Mouse (Mus musculus) common myeloid progenitor, adult 5-6 weeks (primary cell): Measurements from ENCODE around the gene Pex7. TPM values are rescaled to one million over a fixed set of nuclear protein-coding genes. Genes with fewer than 3 reads are reported as not detected.
"Not testable (repeated sequence)": the region's sequence is repeated elsewhere in the genome, so short reads cannot be mapped to it uniquely, and the experiment has no call there.

Experiments
- ATAC-seq: replicated peaks from 2 replicates; pipeline ENCODE4 v1.8.0; 2016; ENCODE audit warnings: low read depth, mild to moderate bottlenecking, moderate TSS enrichment, inconsistent platforms; ENCODE audit not compliant: poor library complexity, severe bottlenecking
- total RNA-seq: library from RNA; stranded (forward); fragments of 200-1000, 187-1606 nt; gene quantifications from 2 replicates; pipeline ENCODE4 v1.2.3, GENCODE M21; 2017

Gene Pex7
- total RNA-seq, 1 experiment from 2014 or later = 15.3 TPM

GRCm38 (mm10) chr10:19934384-19935294 is 27.1 kb upstream of the Pex7 start, which contains the start of gene Map3k5:
Map3k5 (plus strand) TSS chr10:19934472.
- ATAC-seq = no peak

DNA sequence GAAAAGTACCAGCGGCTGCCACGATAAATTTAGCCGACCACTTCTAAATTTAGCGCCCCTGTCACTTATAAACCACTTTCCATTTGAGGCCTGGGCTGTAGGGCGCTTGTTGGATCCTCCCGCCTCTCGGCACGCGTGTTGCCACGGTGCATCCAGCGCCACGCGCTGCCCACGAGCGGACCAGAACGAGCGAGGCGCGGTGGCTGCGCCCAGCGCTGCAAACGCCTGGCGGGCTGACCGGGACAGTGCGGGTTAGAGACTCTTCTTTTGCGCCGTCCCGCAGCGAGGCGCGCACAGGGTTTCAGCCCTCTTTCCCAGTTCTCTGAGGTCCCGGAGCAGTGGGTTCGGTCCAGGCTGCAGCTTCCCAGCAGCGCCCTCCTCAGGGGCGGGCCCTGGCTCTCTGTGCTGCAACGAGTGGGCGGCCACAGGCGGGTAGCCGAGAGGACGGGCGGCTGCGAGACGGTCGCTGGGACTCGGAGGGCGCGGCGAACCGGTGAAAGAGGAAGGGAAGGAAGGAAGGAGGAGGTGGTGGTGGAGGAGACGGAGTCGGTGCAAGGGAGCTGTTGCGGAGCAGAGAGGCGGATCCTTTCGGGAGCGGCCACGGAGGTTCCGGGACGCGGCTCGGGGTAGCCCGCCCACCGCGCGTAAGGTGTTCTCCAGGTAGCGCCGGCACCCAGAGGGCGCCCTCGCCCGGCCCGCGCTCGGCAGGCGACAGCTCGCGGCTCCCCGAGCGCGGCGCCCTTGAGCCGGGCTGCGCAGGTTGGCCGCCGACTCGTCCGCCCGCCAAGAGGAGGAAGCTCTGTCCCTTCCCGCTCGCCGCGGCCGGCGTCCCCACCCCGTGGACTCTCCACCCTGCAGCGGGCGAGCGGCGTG is 26.3 kb upstream of the Pex7 start:
- ATAC-seq = peak; percentile 75

DNA sequence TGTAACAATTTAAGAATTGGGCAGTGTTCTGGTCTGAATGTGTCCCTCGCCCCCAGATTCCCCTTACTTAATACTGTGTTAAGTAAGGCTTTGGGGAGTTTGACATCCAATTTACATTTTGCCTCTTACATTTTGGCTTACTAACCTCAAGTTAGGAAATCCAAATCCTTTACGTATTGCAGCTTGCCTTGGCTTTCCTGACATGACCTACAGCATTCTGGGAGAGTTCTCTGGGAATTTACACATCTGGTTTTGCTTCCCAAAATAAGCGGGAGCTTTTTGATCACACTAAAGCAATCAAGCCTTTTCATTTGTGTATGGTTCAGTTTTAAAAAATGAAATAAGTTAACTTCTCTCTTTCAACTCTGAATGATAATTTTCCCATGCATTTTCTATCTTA is 25.5 kb upstream of the Pex7 start:
- no peak for ATAC-seq

DNA sequence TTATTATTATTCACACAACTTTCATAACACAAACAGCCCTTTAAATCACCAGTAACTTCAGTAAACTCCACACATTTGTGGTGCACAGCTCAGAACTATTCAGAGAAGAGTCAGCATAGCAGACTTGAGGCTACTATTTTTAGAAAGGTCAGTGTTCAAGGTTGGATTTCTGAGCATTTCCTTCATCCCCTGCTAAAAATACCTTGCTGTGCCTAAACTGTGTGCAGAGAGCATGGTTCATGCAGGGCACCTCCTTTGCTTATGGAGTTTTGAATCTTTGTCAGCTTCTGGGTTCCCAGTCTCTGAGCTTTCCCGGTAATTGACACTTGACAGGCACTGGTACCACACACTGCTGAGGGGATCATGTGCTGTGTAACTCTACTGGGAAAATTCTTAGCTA is 20.7 kb upstream of the Pex7 start:
- no peak for ATAC-seq

- not testable (repeated sequence) for ATAC-seq
Observed at GRCm38 (mm10) chr10:19926391-19926897, 19.0 kb upstream of the Pex7 start.

GRCm38 (mm10) chr10:19924256-19924655 is 16.8 kb upstream of the Pex7 start:
- no peak for ATAC-seq

DNA sequence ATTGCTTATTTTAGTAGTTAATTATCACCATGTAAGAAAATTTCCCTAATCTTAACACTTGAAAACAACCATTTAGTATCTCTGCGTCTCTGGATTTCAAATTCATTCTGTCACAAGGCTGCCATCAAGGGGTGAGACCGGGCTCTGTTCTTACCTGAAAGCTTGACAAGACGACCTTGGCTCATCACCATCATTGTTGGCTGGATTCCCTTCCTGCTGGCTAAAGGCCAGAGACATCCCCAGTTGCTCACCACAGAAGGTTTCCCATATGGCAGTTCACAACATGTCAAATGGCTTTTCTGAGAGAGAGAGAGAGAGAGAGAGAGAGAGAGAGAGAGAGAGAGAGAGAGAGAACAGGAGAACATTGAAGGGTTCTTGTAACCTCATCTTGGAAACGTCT is 14.9 kb upstream of the Pex7 start:
- no peak for ATAC-seq

- ATAC-seq = peak; percentile 99
Observed at GRCm38 (mm10) chr10:19915301-19915700, 7.8 kb upstream of the Pex7 start.

DNA sequence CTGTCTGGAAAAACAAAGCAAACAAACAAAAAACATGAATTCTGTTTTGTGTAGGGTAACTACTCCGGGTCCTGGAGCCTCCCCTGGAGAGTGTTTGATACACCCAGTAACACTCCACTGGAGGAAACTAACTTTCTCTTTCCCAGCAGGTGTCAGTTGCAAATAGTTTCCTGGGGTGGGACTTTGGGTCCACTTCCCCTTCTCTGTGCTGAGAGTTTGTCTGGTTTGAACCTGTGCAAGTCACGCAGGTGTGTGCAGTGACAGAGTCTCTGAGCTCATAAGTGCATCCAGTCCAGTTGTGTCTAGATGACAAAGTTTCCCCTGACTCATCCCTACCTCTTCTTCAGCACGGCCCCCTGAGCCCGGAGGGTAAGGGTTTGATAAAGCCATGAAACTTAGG is 6.3 kb upstream of the Pex7 start:
- ATAC-seq = no peak

DNA sequence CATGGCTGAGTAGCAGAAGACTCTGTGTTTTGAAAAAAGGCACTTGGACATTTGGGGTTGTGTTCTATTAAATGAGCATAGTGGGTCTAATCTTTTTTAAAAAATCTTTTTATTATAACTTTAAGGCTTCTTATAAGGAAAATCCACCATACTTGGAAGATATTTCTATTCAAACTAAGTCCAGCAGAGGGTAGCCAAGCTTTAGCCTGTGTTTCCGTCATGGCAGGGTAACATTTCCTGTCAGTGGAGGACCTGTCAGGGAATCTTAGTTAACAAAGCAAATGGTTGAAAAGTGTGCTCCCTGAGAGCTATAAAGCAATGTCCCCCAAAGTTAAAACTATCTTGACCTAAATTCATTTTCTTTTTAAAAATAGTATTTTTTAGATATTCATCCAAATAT is 4.1 kb upstream of the Pex7 start:
- peak; percentile 39; the same call in 1 of the 2 replicates for ATAC-seq

DNA sequence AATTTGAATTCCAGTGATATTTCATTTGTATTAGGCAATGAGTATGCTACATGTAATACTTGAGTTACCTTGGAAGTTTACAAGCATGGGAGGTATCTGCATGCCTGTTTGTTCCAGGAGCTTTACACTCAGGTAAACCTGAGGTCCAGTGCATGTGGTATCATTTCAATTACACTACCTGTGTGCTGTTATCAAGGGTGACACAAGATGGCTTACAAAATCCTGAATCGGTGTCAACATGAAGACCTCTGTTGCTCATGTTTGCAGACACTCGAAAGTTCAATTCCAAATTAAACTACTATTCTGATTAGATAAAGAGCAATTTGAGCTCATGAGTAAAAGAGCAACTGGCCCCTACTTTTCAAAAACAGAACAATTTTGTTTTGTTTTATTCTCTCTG is 3.0 kb upstream of the Pex7 start:
- ATAC-seq = no peak

DNA sequence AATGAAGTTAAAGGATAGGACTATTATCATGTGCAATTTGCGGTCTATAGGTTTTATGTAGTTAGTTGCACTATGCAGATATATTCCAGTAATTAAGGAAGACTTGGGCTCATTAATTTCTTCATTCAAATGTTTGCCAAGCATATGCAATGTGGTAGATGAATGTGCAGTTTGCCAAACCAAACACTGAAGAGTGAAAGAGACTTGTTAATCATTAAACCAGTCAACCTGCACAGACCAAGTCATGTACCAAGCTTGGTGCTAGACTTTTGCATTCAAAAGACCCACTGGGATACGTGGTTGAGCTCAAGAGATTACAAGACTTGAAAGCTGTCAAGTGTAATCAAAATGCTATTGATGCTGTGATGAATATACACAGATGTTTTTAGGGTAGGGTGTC is 587 bp upstream of the Pex7 start:
- ATAC-seq = no peak

DNA sequence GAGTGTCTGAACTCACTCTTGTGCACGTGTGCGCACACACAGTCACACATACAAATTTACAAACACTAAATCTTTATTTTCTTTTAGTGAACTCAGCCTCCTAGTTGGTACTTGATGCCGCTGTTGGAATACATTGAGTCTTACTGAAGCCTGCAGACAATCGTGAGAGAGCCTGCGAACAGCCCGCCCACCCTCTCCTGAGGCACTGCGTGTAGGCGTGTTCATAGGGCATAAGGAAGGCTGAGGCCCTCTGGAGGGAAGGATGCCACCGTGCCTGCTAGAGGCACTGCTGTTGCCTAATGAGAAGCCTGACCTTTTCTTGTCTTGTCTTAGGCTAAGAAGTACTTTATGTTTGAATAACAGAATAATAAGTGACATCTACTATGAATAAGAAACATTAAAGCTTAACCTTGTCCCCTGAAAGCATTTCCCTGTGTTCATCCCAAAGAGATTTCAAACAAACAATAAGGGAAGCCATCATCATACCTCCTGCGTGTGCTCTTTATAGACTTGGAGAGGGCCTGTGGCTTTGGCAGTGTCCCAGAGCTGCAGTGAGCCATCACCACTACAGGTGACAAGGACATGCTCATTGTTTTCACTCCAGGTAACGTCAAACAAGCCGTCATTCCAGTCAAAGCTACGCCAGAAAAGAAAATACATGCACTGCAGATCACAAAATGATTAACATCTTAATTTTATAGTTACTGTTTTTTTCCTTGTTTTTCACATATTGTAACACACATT is 3.2 kb downstream of the Pex7 start:
- ATAC-seq = no peak

DNA sequence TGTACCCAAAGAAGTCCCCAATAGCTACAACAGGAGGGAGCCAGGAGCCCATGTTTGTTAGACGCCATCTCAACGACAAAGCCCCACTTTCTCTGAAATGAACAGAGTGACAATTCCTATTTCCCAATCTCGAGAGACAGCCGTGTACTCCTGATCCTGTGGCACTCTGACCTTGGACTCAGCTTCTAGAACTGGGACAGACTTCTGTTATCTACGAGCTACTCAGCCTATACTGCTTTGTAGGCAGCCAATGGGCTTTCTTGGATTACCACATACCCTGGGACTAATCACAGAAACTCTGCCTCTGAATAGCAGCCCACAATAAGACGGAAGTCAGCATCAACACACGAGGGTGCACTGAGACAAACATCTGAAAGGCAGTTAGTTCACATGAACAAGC is 5.5 kb downstream of the Pex7 start:
- ATAC-seq = no peak

DNA sequence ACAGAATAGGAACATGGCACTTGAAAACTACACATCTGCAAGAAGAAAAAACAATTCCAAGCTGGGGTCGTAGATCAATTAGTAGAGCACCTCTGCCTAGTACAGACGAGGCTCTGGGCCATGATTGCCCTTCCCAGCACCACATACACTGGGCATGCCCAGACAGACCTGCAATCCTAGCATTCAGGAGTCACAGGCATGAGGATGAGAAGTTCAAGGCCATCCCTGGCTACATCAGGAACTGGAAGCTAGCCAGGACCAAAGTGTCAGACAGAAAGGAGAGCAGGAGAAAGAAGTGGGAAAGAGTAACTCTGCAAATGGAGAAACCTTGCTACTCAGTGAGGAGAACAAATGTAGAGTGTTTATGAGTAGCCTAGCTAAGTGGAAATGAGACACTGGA is 7.3 kb downstream of the Pex7 start:
- no peak for ATAC-seq

DNA sequence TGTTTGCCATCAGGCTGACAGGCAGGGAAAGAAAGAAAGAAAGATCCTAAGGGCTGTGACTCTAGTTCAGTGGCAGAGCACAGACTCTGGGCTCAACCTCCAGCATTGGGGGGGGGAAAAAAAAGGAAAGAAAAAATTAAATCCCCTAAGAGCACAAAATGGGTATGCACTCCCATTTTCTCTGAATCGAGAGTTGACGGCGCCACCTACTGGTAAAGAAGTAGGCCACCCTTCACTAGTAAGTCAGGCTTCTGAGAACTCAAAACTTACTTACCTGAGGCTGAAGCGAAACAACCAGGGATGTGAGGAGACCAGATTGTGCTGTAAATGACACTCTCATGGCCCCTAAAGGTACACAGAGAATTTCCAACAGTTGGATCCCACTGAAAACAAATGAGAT is 13.5 kb downstream of the Pex7 start:
- ATAC-seq = peak; percentile 68

DNA sequence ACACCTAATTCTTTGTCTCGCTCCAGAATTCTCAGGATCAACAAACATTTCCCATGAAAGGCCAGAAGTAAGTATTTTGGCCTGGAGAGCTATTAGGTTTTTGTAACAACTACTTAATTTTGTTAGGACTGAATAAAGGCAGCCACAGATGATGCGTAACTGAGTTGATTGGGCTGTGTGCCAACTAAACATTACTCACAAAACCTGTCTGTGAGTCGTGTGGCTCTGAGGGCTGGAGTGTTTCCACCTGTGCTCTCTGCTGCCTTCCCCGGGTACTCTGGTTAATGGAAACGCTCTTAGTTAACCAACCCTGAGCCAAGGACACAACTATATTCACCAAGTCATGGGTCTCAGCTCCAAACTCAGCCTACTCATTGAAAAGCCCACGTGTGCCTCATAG is 14.3 kb downstream of the Pex7 start:
- no peak for ATAC-seq

DNA sequence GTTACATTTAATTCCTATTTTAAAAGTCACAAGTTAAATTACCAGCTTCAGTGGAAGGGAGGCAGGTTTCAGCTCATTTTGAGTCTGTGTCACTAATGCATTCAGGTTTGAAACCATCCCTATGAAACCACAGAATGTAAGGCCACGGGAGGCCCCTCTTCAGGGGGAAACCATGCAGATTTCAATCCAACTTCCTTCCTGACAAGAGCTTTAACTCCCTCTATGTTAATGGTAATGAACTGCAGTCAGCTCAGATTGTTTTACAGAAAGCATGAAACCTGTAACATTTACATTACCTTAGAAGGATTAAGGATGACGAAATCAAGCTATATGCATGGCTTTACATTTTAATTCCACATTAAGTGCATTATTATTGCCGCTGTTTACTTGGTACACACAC is 15.8 kb downstream of the Pex7 start:
- ATAC-seq = peak; percentile 58; the same call in 1 of the 2 replicates

GRCm38 (mm10) chr10:19889908-19890307 is 17.6 kb downstream of the Pex7 start:
- no peak; the same call in 1 of the 2 replicates for ATAC-seq

- ATAC-seq = peak; percentile 69
Observed at GRCm38 (mm10) chr10:19886249-19886648, 21.2 kb downstream of the Pex7 start.
